Mouse (Mus musculus) cerebellum, adult 2 months (tissue): ENCODE data around the gene Chaf1a.

ENCODE experiments used
- CTCF ChIP-seq: fragments of 200-500 bp; IDR thresholded peaks from 2 replicates; pipeline ENCODE4 v1.5.1; 2011; ENCODE audit warnings: low read depth, mild to moderate bottlenecking, control low read depth, low read length, moderate library complexity, borderline replicate concordance; ENCODE audit not compliant: insufficient read depth
- POLR2A ChIP-seq: fragments of 200-500 bp; IDR thresholded peaks from 2 replicates; pipeline ENCODE4 v1.6.1; 2011; ENCODE audit warnings: low read length, control low read depth, borderline replicate concordance; ENCODE audit not compliant: insufficient read depth

- TF ChIP-seq CTCF (no peak), POLR2A (no peak)
Observed at GRCm38 (mm10) chr17:56010255-56010654, 30.0 kb upstream of the Chaf1a start.
